Mouse (Mus musculus): ENCODE data around the gene Trim39. TPM values are rescaled to one million over a fixed set of nuclear protein-coding genes. Genes with fewer than 3 reads are reported as not detected.

Gene Trim39
- polyA plus RNA-seq, 1 experiment from 2014 or later, result 9.6 TPM

- Histone ChIP-seq H3K4me2 (ENCODE audit: low read length) (no peak within 1 kb of the TSS), H3K4me1 (replicated peaks; ENCODE audit: insufficient read depth, low read length) (no peaks in the 10 kb centered on the region), H3K27ac (no peak within 1 kb of the TSS), H3K4me3 (replicated peaks; ENCODE audit: low read depth, low read length) (no peak within 1 kb of the TSS), H3K36me3 (ENCODE audit: insufficient read depth, low read length) (0 out of 2 replicates have a peak, but pooled peaks cover 4% of the 10 kb centered on the region), H3K27me3 (ENCODE audit: insufficient read depth, low read length) (no peaks in the 10 kb centered on the region), H3K9me3 (replicated peaks; ENCODE audit: low read length) (0 out of 2 replicates have a peak, but pooled peaks cover 4% of the 10 kb centered on the region), H3K9ac (ENCODE audit: low read depth, low read length) (no peak within 1 kb of the TSS)
- DNase-seq (ENCODE audit: low spot score), result no peak
- WGBS, result 89% methylated on average over 2 of the region's 2 CpGs
- TF ChIP-seq CTCF (IDR thresholded peaks at IDR 0.05; ENCODE audit: low read depth), result no peak
- ATAC-seq (replicated peaks; ENCODE audit: low FRiP score, low read depth), result no peak
Measured at GRCm38 (mm10) chr17:36286390-36286789, 14.3 kb upstream of the Trim39 start, which contains the start of gene H2-M10.2. TSS of gene H2-M10.2 (minus strand) at chr17:36286490.

DNA sequence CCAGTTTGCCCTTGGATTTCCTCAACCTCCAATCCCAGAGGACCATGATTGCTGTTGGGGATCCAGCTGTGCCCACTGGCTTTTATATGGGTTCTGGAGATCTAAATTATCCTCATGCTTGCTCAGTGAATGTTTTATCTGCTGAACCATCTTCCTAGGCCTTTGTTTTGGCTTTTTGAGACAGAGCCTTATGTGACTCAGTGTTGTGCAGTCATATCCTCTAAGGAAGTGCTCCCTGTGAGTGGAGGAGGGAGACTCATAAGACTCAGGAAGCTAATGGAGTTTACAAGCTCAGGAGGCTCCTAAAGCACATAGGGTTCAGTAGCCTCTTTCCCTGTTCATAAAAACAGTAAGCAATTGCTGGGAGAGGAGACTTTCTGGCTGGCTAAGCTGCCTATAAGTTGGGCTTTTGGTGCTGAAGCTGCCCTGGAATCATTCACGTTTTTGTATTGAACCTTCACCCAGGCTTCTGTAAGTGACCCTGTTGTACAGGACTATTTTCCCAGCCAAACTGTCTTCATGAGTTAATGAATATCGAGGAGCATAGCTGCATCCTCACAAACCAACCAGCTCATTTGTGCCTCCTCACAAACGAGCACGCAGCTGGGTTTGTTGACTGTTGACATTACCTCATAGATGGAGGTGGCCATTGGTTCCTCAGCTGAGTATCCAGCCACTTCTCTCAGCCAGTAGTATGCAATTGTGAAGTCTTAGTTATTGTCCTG lies 9.6 kb upstream of the Trim39 start:
- H3K4me1 ChIP-seq (replicated peaks; ENCODE audit: insufficient read depth, low read length), result no peaks in the 10 kb centered on the region
- DNase-seq (ENCODE audit: low spot score), result no peak
- no peak overlapping the region for H3K4me2 ChIP-seq (ENCODE audit: low read length)
- H3K4me3 ChIP-seq (replicated peaks; ENCODE audit: low read depth, low read length), result no peak overlapping the region
- ATAC-seq (replicated peaks; ENCODE audit: low FRiP score, low read depth), result no peak
- WGBS, result 85% methylated on average over 4 of the region's 4 CpGs
- no peaks in the 10 kb centered on the region for H3K27me3 ChIP-seq (ENCODE audit: insufficient read depth, low read length)
- H3K9me3 ChIP-seq (replicated peaks; ENCODE audit: low read length), result 0 out of 2 replicates have a peak, but pooled peaks cover 4% of the 10 kb centered on the region
- no peak overlapping the region for H3K9ac ChIP-seq (ENCODE audit: low read depth, low read length)
- H3K27ac ChIP-seq, result no peak overlapping the region
- H3K36me3 ChIP-seq (ENCODE audit: insufficient read depth, low read length), result peaks cover 14% of the 10 kb centered on the region; the same call in 1 of the 2 replicates
- no peak for TF ChIP-seq CTCF (IDR thresholded peaks at IDR 0.05; ENCODE audit: low read depth)

DNA sequence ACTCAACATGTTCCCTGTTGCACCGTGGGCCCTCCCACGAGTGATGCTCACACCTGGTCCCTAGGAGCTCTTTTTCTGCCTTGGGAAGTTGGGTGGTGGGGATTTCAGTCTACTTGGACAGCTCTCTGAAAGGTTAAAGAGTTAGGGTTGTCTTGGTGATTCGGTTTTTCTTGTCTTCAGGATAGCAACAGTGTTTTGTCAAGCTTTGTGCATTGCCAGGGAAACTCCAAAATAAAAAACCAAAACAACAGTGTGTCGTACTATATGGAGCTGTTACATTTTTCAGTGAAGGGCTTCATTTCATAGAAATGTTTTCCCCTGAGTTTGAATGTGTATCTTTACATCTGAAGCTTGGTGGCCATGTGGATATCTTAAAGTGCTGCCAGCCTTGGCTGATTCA lies 2.7 kb upstream of the Trim39 start:
- DNase-seq (ENCODE audit: low spot score), result no peak

DNA sequence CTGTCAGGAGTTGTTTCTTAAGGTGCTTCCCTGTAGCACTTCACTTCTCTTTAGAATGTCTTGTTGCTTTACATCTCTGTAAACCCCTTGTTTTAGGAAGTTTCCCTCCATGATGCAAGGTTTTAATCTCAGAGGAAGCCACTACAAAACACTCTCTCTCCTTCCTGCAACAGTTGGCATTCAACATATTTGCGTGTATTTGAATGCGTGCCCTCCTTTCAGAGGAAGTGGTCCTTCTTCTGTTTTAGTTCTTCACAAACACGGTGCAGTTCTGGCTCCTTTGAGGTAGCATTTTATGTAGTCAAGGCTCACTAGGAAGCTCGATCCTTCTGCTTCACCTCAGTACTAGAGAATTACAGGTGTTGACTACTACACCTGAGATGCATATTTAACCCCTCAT lies 1.7 kb upstream of the Trim39 start:
- 0 out of 2 replicates have a peak, but pooled peaks cover 2% of the 10 kb centered on the region for H3K36me3 ChIP-seq (ENCODE audit: insufficient read depth, low read length)
- H3K9ac ChIP-seq (ENCODE audit: low read depth, low read length), result no peak overlapping the region
- WGBS, result 86% methylated on average over 4 of the region's 4 CpGs
- no peaks in the 10 kb centered on the region for H3K27me3 ChIP-seq (ENCODE audit: insufficient read depth, low read length)
- no peak overlapping the region for H3K27ac ChIP-seq
- no peak for TF ChIP-seq CTCF (IDR thresholded peaks at IDR 0.05; ENCODE audit: low read depth)
- H3K4me2 ChIP-seq (ENCODE audit: low read length), result no peak overlapping the region
- no peak for DNase-seq (ENCODE audit: low spot score)
- H3K4me3 ChIP-seq (replicated peaks; ENCODE audit: low read depth, low read length), result no peak overlapping the region
- H3K9me3 ChIP-seq (replicated peaks; ENCODE audit: low read length), result no peaks in the 10 kb centered on the region
- ATAC-seq (replicated peaks; ENCODE audit: low FRiP score, low read depth), result no peak
- H3K4me1 ChIP-seq (replicated peaks; ENCODE audit: insufficient read depth, low read length), result peaks cover 14% of the 10 kb centered on the region

More for the DNA sequence above, 2.7 kb upstream of the Trim39 start:
- no peaks in the 10 kb centered on the region for H3K9me3 ChIP-seq (replicated peaks; ENCODE audit: low read length)
- H3K27ac ChIP-seq, result no peak overlapping the region
- WGBS, result 91% methylated on average over 4 of the region's 4 CpGs
- ATAC-seq (replicated peaks; ENCODE audit: low FRiP score, low read depth), result no peak
- no peak overlapping the region for H3K4me2 ChIP-seq (ENCODE audit: low read length)
- no peak for TF ChIP-seq CTCF (IDR thresholded peaks at IDR 0.05; ENCODE audit: low read depth)
- H3K36me3 ChIP-seq (ENCODE audit: insufficient read depth, low read length), result 0 out of 2 replicates have a peak, but pooled peaks cover 2% of the 10 kb centered on the region
- H3K27me3 ChIP-seq (ENCODE audit: insufficient read depth, low read length), result no peaks in the 10 kb centered on the region
- no peak overlapping the region for H3K4me3 ChIP-seq (replicated peaks; ENCODE audit: low read depth, low read length)
- peaks cover 14% of the 10 kb centered on the region for H3K4me1 ChIP-seq (replicated peaks; ENCODE audit: insufficient read depth, low read length)
- H3K9ac ChIP-seq (ENCODE audit: low read depth, low read length), result no peak overlapping the region

DNA sequence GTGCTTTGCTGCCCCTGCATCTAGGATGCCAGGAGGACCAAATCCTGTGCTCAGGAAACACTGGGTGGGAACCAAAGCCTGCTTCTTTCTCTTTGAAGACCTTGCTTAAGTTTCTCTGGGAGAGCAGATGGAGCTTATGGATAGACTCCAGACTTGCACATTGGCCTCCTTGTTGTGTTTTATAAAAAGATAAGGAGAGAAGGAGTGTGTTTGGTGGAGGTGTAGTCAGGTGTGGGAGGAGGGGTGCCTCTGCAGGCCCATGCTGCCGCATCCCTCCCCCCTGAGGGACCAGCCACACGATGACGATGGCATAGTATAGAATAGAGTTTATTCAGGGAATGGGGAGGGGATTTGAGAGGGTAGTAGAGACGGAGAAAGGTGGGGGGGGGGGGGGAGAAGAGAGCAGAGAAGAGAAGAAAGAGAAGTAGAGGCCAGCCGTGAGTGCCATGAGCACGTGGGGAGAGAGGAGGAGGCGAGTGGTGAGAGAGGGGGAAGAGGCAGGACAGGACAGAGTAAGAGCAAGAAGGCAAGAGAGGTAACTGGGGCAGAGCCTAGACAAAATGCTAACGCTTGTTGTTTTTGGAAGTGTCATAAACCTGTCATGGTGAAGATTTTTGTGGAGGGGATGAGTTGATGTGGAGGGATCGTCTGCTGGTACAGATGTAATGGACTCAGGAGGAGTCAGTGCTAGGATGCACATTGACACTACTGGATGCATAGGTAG lies 758 bp upstream of the Trim39 start:
- H3K27me3 ChIP-seq (ENCODE audit: insufficient read depth, low read length), result no peaks in the 10 kb centered on the region
- peak overlapping the region; percentile 97 for H3K4me3 ChIP-seq (replicated peaks; ENCODE audit: low read depth, low read length)
- peaks cover 14% of the 10 kb centered on the region for H3K4me1 ChIP-seq (replicated peaks; ENCODE audit: insufficient read depth, low read length)
- peak overlapping the region; percentile 80 for H3K4me2 ChIP-seq (ENCODE audit: low read length)
- no peak for ATAC-seq (replicated peaks; ENCODE audit: low FRiP score, low read depth)
- H3K9me3 ChIP-seq (replicated peaks; ENCODE audit: low read length), result no peaks in the 10 kb centered on the region
- no peak for TF ChIP-seq CTCF (IDR thresholded peaks at IDR 0.05; ENCODE audit: low read depth)
- WGBS, result 70% methylated on average over 9 of the region's 9 CpGs
- H3K9ac ChIP-seq (ENCODE audit: low read depth, low read length), result peak overlapping the region; percentile 94; the same call in 1 of the 2 replicates
- DNase-seq (ENCODE audit: low spot score), result no peak
- H3K36me3 ChIP-seq (ENCODE audit: insufficient read depth, low read length), result 0 out of 2 replicates have a peak, but pooled peaks cover under 1% of the 10 kb centered on the region
- no peak overlapping the region for H3K27ac ChIP-seq

- Histone ChIP-seq H3K27me3 (ENCODE audit: insufficient read depth, low read length) (no peaks in the 10 kb centered on the region), H3K36me3 (ENCODE audit: insufficient read depth, low read length) (peaks cover 13% of the 10 kb centered on the region), H3K4me3 (replicated peaks; ENCODE audit: low read depth, low read length) (peak overlapping the region; percentile 97), H3K9ac (ENCODE audit: low read depth, low read length) (peak overlapping the region; percentile 94), H3K4me2 (ENCODE audit: low read length) (peak overlapping the region; percentile 80), H3K4me1 (replicated peaks; ENCODE audit: insufficient read depth, low read length) (peaks cover 14% of the 10 kb centered on the region), H3K27ac (peak overlapping the region; percentile 93), H3K9me3 (replicated peaks; ENCODE audit: low read length) (no peaks in the 10 kb centered on the region)
- peak; percentile 87 for DNase-seq (ENCODE audit: low spot score)
- no peak for TF ChIP-seq CTCF (IDR thresholded peaks at IDR 0.05; ENCODE audit: low read depth)
- under 1% methylated on average over 74 of the region's 84 CpGs for WGBS
- ATAC-seq (replicated peaks; ENCODE audit: low FRiP score, low read depth), result peak; percentile 90
Measured at GRCm38 (mm10) chr17:36270956-36271585, 976 bp downstream of the Trim39 start.

Measured in kidney, postnatal 0 days (tissue).